Mouse (Mus musculus): ENCODE results near the gene Tm4sf1. TPM values are rescaled to one million over a fixed set of nuclear protein-coding genes. Genes with fewer than 3 reads are reported as not detected.

The Tm4sf1 gene
- total and polyA plus RNA-seq, 3 experiments, result 78.5 to 148 (median 84.6) TPM

DNA sequence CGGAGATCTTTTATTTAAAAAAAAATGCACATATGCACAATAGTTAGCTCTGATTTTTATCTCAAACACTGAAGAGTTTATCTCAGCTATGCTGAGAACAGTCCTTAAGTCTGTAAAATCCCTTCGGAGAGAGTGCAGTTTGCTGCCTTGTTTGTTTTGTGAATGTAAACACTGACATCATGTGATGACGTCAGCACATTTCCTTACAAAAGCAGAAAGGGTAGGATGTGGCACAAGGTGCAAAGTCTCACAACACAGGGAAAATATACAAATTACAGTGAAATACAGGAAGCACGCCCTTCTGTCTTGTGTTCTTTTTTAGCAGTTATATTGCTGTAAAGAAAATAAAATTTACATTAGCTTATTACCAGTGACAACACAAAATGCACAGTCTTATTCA lies 14.3 kb downstream of the Tm4sf1 start:
- Histone ChIP-seq H3K4me1 (ENCODE audit: control insufficient read depth, insufficient read depth, low read length) (peaks cover 7% of the 10 kb centered on the region), H3K79me2 (replicated peaks; ENCODE audit: control insufficient read depth, insufficient read depth, low read length) (no peaks in the 10 kb centered on the region), H3K27ac (peak overlapping the region; percentile 90), H3K36me3 (ENCODE audit: control insufficient read depth, insufficient read depth, low read length) (peaks cover 59% of the 10 kb centered on the region), H3K9ac (ENCODE audit: low read depth, low read length) (no peak overlapping the region), H3K27me3 (ENCODE audit: control insufficient read depth, insufficient read depth, low read length) (no peaks in the 10 kb centered on the region), H3K4me3 (no peak overlapping the region)
- intact Hi-C loops (cut with DNase I), result no loop called here
- 40% methylated on average over 4 of the region's 4 CpGs for WGBS
- no peak for DNase-seq
- TF ChIP-seq POLR2A (IDR thresholded peaks at IDR 0.05; ENCODE audit: insufficient read depth, low read depth, low read length) (no peak), CTCF (IDR thresholded peaks at IDR 0.05) (no peak), EP300 (IDR thresholded peaks at IDR 0.05; ENCODE audit: insufficient read depth, low read depth, low read length) (no peak)

DNA sequence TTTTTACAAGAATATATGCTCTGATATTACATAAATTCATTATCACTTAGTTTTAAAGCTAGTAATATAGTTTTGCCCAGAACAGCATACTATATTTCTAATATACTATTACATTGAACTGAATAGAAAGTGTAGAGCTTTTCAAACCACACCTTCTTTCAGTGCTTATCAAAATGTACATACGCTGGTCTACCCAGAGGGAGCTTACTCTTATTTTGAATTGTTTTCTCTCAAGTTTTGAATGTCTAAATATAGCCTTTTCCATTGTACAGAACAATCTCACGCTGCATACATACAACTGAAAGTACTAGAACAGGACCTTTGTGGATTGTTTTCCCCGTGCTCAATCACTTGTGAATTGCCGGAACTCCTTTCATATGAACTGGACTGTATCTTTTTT lies 23.6 kb downstream of the Tm4sf1 start:
- Histone ChIP-seq H3K79me2 (replicated peaks; ENCODE audit: control insufficient read depth, insufficient read depth, low read length) (no peaks in the 10 kb centered on the region), H3K27ac (peak overlapping the region; percentile 39), H3K36me3 (ENCODE audit: control insufficient read depth, insufficient read depth, low read length) (peaks cover 3% of the 10 kb centered on the region; the same call in 1 of the 2 replicates), H3K4me3 (no peak overlapping the region), H3K9ac (ENCODE audit: low read depth, low read length) (no peak overlapping the region), H3K27me3 (ENCODE audit: control insufficient read depth, insufficient read depth, low read length) (no peaks in the 10 kb centered on the region), H3K4me1 (ENCODE audit: control insufficient read depth, insufficient read depth, low read length) (no peaks in the 10 kb centered on the region; the same call in 1 of the 2 replicates)
- 51% methylated on average over 4 of the region's 4 CpGs for WGBS
- TF ChIP-seq EP300 (IDR thresholded peaks at IDR 0.05; ENCODE audit: insufficient read depth, low read depth, low read length) (no peak), CTCF (IDR thresholded peaks at IDR 0.05) (no peak), POLR2A (IDR thresholded peaks at IDR 0.05; ENCODE audit: insufficient read depth, low read depth, low read length) (no peak)
- intact Hi-C loops (cut with DNase I), result no loop called here
- DNase-seq, result no peak

DNA sequence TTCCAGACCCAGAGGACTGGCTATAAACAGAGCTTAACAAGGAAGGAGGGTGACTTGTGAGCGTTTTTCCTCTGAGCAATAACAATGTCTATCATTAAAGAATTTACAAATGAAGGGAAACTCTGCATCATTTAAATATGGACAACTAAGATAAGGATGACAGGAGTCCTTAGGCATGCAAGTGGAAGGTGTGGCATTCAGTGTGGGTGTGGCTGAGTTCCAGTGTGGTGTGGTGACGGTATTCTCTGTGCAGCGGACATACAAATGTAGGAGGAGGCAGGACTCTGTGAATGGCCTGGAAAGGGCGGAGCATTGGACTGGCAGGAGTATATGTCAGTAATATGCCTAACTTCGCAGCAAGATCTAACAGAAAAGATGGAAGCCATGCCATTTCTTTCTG lies 24.3 kb downstream of the Tm4sf1 start:
- intact Hi-C loops (cut with DNase I), result no loop called here

DNA sequence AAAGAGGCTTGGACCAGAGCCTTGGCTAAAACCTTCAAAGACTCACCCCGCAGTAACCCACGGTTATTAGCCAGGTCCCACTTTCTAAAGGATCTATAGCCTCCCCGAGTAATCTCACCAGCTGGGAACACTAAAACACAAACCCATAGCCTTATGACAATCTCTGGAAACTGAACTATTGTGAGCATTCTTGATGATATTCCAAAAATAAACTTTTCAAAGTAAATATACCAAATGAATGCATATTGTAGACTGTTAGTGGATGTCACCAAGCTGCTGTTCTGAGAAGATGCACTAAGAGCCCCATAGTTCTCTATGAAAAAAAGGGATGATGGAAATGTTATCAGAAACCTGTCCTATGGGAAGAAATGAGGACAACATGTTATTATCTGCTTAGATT lies 25.0 kb downstream of the Tm4sf1 start:
- H3K79me2 ChIP-seq (replicated peaks; ENCODE audit: control insufficient read depth, insufficient read depth, low read length), result no peaks in the 10 kb centered on the region
- no peak overlapping the region for H3K9ac ChIP-seq (ENCODE audit: low read depth, low read length)
- TF ChIP-seq EP300 (IDR thresholded peaks at IDR 0.05; ENCODE audit: insufficient read depth, low read depth, low read length), result no peak
- TF ChIP-seq POLR2A (IDR thresholded peaks at IDR 0.05; ENCODE audit: insufficient read depth, low read depth, low read length), result no peak
- H3K4me3 ChIP-seq, result no peak overlapping the region
- H3K27ac ChIP-seq, result peak overlapping the region; percentile 39
- no peak for DNase-seq
- intact Hi-C loops (cut with DNase I), result no loop called here
- no peaks in the 10 kb centered on the region for H3K27me3 ChIP-seq (ENCODE audit: control insufficient read depth, insufficient read depth, low read length)
- WGBS, result 55% methylated on average over 3 of the region's 3 CpGs
- peaks cover 3% of the 10 kb centered on the region; the same call in 1 of the 2 replicates for H3K36me3 ChIP-seq (ENCODE audit: control insufficient read depth, insufficient read depth, low read length)
- no peaks in the 10 kb centered on the region; the same call in 1 of the 2 replicates for H3K4me1 ChIP-seq (ENCODE audit: control insufficient read depth, insufficient read depth, low read length)

More for the DNA sequence above, 24.3 kb downstream of the Tm4sf1 start:
- Histone ChIP-seq H3K4me3 (no peak overlapping the region), H3K27ac (peak overlapping the region; percentile 39), H3K4me1 (ENCODE audit: control insufficient read depth, insufficient read depth, low read length) (no peaks in the 10 kb centered on the region; the same call in 1 of the 2 replicates), H3K79me2 (replicated peaks; ENCODE audit: control insufficient read depth, insufficient read depth, low read length) (no peaks in the 10 kb centered on the region), H3K9ac (ENCODE audit: low read depth, low read length) (no peak overlapping the region), H3K36me3 (ENCODE audit: control insufficient read depth, insufficient read depth, low read length) (peaks cover 3% of the 10 kb centered on the region; the same call in 1 of the 2 replicates), H3K27me3 (ENCODE audit: control insufficient read depth, insufficient read depth, low read length) (no peaks in the 10 kb centered on the region)
- TF ChIP-seq POLR2A (IDR thresholded peaks at IDR 0.05; ENCODE audit: insufficient read depth, low read depth, low read length), result no peak
- no peak for TF ChIP-seq CTCF (IDR thresholded peaks at IDR 0.05)
- no peak for TF ChIP-seq EP300 (IDR thresholded peaks at IDR 0.05; ENCODE audit: insufficient read depth, low read depth, low read length)
- DNase-seq, result peak in 1 of 2 experiments; percentile 27
- 34% methylated on average over 5 of the region's 5 CpGs for WGBS

DNA sequence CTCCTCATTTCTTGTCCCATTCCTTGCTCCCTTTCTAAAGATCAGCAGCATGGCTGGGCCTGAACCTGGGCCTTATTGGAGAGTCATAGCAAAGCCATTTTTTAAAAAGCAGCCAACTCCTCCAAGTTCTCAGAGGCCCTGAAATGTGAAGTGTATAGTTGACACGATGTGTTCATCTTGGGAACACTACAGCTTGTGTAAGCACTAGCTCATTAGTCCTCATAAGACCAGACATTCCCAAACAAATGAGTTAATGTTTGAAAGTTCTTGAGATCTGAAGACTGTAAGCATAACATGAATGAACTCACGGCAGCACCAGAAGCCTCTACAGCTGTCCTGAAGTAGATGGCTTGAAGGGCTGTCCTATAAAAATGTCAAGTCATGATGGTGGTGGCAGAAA lies 32.8 kb downstream of the Tm4sf1 start:
- TF ChIP-seq EP300 (IDR thresholded peaks at IDR 0.05; ENCODE audit: insufficient read depth, low read depth, low read length) (no peak), POLR2A (IDR thresholded peaks at IDR 0.05; ENCODE audit: insufficient read depth, low read depth, low read length) (no peak)
- H3K36me3 ChIP-seq (ENCODE audit: control insufficient read depth, insufficient read depth, low read length), result no peaks in the 10 kb centered on the region
- no peaks in the 10 kb centered on the region for H3K27me3 ChIP-seq (ENCODE audit: control insufficient read depth, insufficient read depth, low read length)
- 83% methylated on average over 2 of the region's 2 CpGs for WGBS
- H3K4me3 ChIP-seq, result no peak overlapping the region
- no peak overlapping the region for H3K9ac ChIP-seq (ENCODE audit: low read depth, low read length)
- intact Hi-C loops (cut with DNase I), result loop anchor here (2.0 to 5.0 kb wide), 2 partner anchors 26 to 68 kb away; no protein-coding TSS in a partner anchor
- H3K4me1 ChIP-seq (ENCODE audit: control insufficient read depth, insufficient read depth, low read length), result no peaks in the 10 kb centered on the region
- H3K27ac ChIP-seq, result no peak overlapping the region
- no peak for DNase-seq
- no peaks in the 10 kb centered on the region for H3K79me2 ChIP-seq (replicated peaks; ENCODE audit: control insufficient read depth, insufficient read depth, low read length)

DNA sequence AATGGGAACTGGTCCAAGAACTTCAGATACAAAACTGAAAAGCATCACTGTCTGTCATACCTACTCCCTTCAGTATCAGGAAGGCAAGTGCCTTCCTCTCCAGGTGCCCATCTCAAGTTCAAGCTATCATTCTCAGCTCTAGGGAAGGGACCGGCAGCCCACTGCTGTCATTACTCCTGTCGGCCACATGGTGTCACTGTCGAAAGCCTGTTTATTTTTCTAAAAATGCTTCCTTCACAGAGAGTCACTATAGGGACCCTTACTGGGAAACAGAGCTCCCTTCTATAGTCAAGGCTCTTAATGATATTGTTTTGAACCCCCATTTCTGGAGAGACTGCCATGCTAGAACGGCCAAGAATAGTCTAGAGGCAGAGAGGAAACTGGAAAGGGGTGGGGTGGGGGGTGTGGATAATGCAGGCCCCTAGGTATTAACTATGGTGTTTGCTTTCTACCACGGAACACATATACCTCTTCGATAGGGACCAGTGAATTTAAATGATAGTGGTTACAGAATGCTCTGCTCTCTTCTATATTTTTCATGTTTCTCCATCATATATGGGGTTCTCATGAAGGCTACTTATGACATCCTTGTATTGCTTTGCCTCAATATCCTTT lies 34.1 kb downstream of the Tm4sf1 start:
- no peak overlapping the region for H3K4me3 ChIP-seq
- peak; percentile 17 to 53 for DNase-seq
- 32% methylated on average over 6 of the region's 6 CpGs for WGBS
- no peaks in the 10 kb centered on the region for H3K36me3 ChIP-seq (ENCODE audit: control insufficient read depth, insufficient read depth, low read length)
- no peaks in the 10 kb centered on the region for H3K27me3 ChIP-seq (ENCODE audit: control insufficient read depth, insufficient read depth, low read length)
- no peak overlapping the region for H3K27ac ChIP-seq
- intact Hi-C loops (cut with DNase I), result loop anchor here (1.0 to 5.0 kb wide), 5 partner anchors 27 to 357 kb away; no protein-coding TSS in a partner anchor
- no peaks in the 10 kb centered on the region for H3K4me1 ChIP-seq (ENCODE audit: control insufficient read depth, insufficient read depth, low read length)
- TF ChIP-seq CTCF (IDR thresholded peaks at IDR 0.05), result peak; percentile 97; the same call in 1 of the 2 replicates
- TF ChIP-seq POLR2A (IDR thresholded peaks at IDR 0.05; ENCODE audit: insufficient read depth, low read depth, low read length), result no peak
- TF ChIP-seq EP300 (IDR thresholded peaks at IDR 0.05; ENCODE audit: insufficient read depth, low read depth, low read length), result peak; percentile 75; the same call in 1 of the 2 replicates
- H3K9ac ChIP-seq (ENCODE audit: low read depth, low read length), result no peak overlapping the region
- H3K79me2 ChIP-seq (replicated peaks; ENCODE audit: control insufficient read depth, insufficient read depth, low read length), result no peaks in the 10 kb centered on the region

All from heart, adult 2 months (tissue).